Mouse (Mus musculus) embryo, embryonic 10 days (tissue): Measurements from ENCODE around the gene Tmem95.
A peak's percentile ranks its signal among the peaks of the same experiment; 100 is the strongest.

Experiments used
- DNase-seq: peaks from one replicate; pipeline ENCODE4 v3.0.0-alpha.2; 2015; ENCODE audit warnings: low spot score

The Tmem95 gene

DNA sequence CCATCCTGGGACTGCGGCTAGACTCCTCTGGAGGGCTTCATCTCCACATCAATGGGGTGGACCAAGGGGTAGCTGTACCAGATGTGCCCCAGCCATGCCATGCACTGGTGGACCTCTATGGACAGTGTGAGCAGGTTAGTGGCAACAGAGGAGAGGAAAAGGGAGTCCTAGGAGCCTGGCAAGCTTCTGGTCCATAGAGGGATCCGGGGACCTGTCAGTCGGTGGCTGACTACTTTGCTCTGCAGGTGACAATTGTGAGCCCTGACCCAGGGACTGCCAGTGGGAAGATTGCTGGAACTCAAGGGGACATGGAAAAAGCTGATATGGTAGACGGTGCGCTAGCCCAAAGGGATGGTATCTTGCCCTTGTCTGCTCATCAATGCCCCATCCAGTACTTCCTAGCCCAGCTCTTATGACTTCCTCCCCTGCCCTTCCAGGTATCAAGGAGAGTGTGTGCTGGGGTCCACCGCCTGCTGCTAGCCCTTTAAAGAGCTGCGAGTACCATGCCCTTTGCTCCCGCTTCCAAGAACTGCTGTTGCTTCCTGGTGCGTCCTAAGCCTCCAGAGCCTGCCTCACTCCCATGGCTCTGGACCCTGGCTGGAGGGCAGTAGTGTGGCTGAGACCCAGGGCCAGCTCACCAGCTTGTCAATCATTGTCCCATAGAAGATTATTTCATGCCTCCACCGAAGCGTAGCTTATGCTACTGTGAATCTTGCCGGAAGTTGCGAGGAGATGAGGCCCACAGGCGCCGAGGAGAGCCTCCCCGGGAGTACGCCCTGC, 33.2 kb upstream of the Tmem95 start:
- DNase-seq = no peak

DNA sequence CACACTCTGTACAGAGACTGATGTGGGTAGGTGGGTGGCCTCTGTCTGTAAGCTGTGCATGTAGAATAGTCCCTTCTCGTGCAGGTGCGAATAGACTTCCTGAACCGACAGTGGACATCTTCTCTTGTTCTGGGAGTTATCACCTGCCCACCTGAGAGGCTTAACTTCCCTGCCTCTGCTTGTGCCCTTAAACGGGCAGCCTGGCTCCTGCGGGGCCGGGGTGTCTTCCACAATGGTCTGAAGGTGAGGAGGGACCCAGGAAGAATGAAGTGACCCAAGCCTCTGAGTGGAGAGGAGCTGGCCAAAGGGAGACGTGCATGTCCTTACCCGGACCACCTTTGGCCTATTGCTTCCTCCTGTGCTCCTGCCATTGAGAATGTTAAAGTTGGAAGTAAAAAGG, 32.4 kb upstream of the Tmem95 start:
- DNase-seq = no peak

DNA sequence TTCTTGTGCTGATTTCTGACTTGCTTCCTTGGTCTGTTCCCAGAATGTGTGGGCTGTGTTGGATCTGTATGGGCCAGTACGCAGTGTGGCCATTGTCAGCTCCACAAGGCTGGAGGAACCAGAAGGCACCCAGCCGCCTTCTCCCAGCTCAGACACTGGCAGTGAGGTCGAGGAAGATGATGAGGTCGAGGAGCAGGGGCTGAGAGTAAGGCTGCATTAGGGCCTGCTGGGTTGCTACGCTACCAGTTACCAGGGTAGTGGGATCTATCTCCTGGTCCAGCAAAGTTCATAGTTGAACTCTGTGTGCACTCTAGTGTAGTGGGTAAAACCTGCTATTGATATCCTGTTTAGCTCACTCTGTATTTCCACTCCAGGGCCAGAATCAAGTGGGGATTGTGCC, 31.4 kb upstream of the Tmem95 start:
- no peak for DNase-seq

DNA sequence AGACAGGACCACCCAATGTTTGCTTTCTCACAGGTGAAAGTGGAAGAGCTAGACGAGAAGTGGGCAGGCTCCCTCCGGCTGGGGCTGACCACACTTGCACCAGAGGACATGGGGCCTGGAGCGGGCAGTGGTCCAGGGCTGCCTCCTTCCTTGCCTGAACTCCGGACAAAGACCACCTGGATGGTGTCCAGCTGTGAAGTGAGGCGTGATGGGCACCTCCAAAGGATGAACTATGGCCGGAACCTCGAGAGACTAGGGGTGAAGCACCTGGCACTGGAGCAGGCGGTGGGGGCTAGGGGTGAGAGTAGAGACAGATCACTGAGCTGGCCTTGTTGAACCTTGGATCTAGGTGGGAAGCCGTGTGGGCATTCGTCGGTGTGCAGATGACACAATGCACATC, 30.8 kb upstream of the Tmem95 start:
- DNase-seq = no peak

DNA sequence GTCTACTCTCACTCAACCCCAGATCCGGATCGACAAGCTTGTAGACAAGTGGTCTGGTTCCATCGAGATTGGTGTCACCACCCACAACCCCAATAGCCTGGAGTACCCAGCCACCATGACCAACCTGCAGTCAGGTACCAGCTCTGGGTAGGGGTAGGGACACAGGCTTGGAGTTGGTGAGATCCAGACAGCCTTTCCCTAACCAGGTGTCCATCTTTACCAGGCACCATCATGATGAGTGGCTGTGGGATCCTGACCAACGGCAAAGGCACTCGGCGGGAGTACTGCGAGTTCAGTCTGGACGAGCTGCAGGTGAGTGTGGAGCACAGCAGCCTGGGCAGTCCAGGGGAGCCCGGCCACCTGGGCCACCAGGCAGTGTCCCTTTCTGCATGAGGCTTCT, 26.5 kb upstream of the Tmem95 start:
- no peak for DNase-seq

DNA sequence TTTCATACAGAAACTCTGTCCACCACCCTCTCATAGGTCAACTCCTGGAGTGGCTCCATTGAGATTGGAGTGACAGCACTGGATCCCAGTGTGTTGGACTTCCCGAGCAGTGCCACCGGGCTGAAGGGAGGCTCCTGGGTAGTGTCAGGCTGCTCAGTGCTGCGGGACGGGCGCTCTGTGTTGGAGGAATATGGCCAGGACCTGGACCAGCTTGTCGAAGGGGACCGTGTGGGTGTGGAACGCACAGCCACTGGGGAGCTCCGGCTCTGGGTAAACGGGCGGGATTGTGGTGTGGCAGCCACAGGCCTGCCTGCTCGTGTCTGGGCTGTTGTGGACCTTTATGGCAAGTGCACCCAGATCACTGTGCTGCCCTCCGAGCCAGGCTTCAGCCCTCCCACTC, 25.2 kb upstream of the Tmem95 start:
- DNase-seq = no peak

DNA sequence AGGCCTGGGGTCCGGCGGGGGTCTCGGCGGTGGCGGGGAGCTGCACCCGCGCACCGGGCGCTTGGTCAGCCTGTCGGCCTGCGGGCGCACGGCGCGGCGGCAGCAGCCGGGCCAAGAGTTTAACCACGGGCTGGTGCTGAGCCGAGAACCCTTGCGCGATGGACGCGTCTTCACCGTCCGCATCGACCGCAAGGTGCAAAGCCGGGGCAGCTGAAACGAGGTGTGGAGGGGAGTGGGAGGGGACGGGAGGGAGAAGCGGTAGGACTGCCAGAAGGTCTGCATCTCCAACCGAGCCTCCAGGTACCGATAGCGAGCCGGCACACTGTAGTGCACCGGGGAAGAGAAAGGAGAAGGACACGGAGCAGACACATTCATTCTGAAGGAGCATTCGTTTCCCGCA, 24.2 kb upstream of the Tmem95 start:
- DNase-seq = peak; percentile 40

DNA sequence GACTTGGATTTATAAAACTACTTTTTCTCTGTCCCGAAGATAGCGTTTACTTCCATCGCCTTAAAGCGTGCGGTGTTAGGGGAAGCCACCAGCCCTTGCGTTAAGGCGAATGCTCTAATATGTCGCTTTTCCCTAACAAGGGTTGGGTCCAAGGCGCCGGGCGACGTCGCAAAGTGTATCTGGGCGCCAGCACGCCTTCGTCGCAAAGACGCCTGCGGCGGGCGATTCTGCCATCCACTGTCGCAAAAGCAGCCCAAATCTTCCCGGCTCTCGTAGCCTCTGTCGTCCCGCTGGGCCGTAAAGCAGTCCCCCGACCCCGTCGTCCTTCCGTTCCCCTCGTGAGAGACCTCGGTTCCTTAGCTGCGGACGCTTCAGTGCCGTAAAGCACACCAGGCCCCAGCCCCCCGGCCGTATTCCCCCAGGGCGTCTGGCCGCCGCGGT, 23.6 kb upstream of the Tmem95 start:
- peak; percentile 99 for DNase-seq

DNA sequence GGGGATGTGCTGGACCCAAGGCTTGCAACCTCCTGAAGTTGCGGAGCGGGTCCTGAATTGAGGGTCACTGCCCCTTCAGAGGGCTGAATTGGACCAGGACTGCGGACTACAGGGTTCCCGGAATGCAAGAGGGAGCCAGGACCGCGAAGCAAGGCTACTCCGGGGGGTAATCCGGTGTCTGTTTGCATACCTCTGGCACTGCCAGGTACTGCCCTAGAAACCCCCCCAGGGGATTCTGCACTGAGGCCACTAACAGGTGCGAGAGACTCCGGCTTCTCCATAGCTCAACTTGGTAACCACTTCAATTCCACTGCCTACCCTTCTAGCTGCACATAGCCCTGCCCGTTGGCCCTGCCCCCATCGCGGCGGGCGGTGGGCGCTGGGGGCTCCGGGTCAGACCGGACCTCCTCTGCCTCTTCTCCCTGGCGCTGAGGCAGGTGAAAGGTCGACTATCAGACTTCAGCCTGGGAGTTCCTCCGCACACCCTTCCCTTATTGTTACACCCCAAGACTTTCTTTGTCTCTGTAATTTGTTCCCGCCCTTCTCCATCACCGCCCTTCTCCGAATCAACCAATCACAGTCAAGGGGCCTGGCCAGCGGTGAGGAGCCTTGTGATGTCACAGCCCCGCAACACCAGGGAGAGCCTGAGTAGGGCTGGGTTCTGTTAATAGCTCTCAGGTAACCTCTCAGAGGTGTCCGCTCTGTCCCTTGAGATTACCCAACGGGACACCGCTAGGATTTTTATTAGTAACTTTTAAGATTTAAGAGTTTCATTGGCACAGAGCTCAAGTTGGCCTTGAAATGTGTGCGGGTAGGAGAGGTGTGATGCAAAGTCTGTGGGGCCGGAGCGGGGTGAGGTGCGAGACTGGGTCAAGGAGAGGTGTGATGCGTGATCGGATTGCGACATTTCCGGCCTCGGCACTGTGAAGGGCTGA, 22.9 kb upstream of the Tmem95 start, which contains the start of the genes 2810408A11Rik and Neurl4:
TSS of gene 2810408A11Rik (minus strand) at position 517 of the 935 bp plus-strand sequence.
TSS of gene Neurl4 (plus strand) at position 602 of the 935 bp plus-strand sequence.
- DNase-seq = peak; percentile 97

DNA sequence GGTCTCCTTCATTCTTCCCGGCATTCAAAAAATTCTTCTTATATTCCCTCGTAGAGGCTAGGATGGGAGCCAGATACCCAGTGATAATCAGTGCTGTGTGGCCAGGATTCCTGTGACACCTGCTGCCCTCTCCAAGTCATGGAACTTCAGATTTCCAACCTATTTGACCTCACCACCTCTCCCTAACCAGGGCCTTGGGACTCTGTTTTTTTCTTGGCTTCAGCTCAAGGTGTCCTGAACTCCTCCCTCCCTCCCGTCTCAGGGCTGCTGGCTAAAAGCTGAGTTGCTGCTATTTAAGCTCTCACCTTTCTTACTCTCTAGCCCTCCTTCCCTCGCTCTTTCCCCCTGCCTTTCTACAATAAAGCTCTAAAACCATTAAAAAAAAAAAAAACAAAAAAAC, 22.1 kb upstream of the Tmem95 start:
- peak; percentile 44 for DNase-seq

DNA sequence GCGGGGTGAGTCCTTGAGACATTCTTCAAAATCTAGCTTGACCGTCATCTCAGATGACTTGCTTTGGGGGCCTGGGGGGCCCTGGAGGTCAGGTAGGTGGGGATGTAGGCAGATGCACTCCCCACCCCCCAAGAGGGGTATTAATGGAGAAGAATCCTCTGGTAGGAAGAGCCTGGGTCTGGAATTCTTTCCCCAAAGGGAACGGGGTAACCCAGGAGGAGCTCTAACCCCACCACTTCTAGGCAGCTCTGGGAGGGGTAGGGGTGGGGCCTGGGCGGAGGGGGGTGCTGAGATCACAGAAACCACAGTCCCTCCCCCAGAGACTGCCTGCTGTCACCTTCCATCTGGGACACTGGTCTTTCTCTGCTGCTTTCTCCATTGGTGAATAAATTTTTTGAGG, 17.5 kb upstream of the Tmem95 start, which contains the start of gene Acap1:
TSS of gene Acap1 (minus strand) at position 249 of the 400 bp plus-strand sequence.
- no peak for DNase-seq

DNA sequence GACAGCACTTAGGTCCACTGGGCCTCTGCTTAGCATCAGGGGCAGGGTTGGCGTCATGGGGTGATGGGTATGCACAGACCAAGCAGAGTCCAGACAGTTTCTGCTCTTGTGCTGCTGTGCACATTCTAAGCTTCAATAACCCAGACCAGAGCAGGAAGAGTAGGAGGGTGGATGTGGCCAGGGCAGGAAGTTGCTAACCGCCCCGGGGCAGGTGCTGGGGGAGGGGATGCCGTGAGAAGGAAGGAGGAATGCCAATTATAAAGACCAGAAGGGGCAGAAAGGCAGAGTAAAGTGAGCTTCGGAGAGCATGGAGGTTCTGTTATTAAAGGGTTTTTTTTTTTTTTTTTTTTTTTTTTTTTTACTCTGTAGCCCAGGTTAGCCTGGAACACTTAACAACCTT, 16.9 kb upstream of the Tmem95 start:
- no peak for DNase-seq

DNA sequence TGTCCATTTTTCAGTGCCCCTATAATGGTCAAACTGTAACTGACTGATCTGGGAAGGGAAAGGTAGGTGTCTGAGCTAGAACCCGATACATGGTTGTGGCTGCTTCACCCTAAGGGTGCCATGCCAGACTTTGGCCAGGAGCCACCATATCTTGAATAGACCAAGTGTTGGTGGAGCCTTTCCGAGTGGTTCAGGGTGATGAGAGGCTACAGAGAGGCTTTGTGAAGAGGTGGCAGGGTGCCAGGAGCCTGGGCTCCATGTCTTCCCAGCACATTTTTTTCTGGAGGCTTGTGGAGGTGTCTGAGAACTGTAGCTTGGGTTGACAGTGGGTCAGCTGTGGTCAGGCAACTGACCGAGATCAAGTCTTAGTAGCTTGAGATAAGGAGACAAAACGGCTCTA, 13.7 kb upstream of the Tmem95 start:
- no peak for DNase-seq

DNA sequence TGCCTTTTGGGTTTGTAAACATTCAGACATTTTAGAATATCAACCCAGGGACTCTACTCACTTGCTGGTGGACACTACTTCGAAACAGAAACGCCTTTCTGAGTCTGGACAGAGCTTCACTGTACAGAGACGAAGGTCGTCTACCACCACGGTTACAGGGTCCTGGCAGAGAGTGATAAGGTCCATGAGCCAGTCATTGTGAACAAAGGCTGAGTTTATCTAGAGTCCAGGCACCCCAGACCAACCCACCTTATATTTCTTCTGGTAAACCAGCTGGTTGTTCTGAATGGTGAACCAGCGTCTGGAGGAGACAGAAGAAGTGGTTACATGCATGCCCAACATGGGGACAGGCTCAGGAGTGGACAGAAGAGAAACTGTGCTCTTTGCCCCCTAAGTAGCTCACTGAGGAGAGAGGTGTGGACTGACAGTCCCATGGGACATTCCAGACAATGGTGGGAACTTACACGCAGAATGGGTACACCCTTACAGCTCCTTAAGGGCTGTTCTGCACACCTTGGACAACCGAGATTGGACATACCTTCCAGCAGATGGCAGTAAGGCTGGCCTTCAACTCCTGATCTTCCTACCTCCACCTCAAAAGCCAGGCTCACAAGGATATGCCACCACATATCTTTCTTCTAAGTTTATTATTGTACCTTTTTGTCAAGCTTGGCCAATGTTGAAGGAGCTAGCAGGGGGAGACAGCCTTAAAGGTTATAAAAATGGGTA, 9.3 kb upstream of the Tmem95 start:
- DNase-seq = peak; percentile 40

DNA sequence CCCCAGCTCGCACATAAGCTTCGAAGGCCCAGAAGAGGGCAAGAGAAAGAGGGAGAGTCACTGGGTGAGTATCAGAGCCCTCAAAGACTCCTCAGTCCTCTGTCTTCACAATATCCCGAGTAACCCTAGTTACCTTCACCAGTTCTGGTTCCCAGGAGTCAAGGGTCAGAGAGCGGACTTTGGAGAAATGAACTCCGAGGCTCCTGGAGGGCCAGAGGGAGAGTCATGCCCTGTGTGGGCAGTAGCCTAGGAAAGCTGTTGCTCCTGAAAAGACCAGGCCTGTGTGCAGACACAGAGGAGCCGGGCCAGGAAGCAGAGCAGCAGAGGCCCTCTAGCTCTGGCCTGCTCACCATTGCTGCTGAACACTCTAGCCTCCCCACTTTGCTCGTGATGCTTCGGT, 6.8 kb upstream of the Tmem95 start:
- no peak for DNase-seq

DNA sequence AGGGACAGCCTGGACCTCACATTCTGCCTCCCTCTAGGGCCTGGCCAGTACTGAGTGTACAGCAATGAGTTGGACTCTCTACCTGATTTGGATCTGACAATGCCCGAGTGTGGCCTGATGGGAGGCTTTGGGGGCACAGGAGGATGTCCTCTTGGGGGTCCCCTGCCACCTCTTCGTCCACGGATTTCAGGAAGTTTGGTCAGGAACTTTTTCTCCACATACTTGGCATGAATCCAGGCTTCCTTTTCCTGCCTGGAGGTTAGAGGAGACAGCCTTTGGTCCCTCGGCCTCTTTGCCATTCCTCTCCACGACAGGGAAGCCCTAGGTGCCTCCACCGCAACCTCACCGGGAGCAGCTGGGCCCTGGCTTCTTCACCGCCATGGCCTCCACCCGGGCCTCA, 6.4 kb upstream of the Tmem95 start:
- no peak for DNase-seq

DNA sequence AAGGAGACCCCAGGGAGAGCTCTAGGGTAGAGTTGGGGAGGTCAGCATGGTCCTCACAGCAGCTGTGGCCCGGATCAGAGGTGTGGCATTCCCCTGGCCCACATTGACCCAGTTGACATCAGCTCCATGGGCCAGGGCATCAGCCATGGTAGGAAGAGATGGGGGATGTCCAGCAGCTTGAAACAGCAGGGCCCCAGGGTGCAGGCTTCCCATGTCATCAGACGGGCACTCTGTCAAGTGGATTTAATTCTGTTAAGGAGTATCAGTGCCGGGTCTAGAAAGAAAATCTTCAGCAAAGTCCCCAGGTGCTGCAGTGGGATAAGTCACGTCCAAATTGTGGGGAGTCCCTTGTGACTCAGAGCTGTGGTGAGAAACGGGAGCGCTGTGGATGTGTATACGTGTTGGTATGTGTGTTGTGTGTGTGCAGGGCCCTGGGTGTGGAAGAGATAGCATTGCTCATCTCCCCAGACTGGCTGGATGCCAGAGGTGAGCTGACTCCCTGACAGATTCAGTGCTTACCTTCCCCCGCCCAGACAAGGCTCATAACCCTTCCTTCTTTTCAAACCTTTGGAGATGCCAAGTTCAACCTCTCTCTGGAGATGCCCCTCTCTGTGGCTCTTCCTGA, 5.8 kb upstream of the Tmem95 start:
- DNase-seq = no peak

DNA sequence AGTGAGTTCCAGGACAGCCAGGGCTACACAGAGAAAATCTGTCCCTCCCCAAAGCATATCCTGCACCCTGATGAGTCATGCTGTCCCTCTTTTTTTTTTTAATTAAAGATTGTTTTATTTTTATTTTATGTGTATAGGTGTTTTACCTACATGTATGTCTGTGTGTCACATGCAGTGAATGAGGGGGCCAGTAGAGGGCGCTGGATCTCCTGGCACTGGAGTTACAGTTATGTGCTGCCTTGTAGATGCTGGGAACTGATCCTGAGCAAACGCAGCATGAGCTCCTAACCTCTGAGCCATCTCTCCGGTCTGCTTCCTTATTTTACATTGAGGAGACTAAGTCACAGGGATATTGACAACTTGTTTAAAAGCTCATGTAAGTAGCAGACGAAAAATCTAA, 5.2 kb upstream of the Tmem95 start:
- no peak for DNase-seq

DNA sequence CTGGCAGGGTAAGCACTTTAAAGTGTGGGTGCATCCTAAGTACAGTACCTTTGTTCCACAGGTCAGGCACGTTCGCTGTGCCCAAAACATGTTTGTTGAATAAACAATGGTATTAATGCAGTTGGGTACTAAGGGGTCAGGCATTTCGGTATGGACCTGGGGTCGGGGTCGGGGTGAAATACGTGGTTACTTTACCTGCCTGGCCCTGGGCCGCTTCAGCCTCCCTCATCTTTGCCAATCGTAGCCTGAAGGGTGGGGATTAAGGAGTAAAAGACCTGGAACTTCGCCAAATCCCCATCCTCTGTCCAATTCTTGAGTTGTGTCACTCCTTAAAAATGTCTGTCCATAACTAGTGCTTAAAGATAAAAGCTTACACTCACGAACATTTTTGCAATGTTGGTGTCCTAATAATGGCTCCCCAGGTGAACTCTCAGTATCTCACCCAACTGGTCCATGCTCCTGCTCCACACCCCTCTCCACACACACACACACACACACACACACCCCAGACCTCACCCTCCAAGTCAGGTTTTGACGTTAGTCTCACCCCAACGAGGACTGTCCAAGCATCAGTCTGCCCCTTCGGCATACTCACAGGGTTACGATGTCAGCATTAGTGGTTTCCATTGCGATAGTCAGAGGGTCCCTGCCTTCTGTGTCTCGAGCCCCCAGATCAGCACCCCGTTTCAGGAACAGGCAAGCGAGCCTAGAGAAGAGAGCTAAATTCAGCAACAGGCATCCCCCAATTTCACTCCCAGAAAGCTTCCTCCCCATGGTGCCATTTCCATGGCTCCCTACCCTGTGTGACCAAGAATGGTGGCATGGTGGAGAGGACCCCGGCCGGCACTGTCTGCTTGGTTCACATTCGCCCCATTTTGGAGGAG, 4.2 kb upstream of the Tmem95 start:
- no peak for DNase-seq

DNA sequence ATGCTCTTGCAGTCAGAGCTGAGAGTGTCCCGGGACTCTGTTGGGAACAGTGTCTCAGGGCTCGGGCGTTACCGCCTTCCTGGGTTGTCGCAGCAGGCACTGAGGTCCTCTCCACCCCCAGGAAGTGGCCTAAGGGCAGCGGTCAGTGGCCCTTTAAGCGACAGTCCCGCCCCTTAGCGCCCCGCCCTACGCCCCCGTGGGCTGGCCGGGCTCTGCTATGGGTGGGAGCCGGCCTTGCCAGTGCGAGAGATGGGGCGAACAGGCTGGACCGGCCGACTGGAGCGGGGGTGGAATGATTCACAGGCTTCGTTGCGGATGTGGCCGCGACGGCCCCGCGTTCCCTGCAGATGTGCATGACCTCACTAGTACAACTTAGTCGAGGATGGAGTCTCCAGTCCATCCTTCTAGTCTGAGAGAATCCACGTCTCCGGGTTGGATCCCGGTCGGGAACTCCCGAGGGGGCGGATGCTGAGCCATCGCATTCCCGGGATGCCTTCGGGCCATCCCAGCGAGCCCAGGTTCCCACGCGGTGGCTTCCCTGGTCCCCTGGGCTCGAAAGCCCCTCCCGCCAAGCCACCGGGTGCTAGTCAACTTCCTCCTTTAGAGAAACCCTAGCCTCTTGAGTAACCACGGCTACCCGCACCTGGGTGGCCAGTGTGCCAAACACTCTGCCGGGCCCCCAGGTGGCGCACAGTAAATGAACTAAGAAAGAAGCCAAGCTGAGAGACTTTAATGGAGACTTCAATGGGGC, 3.2 kb upstream of the Tmem95 start, which contains the start of gene Kctd11:
TSS of gene Kctd11 (minus strand) at position 554 of the 751 bp plus-strand sequence.
- DNase-seq = peak; percentile 90
